Mouse (Mus musculus): ENCODE data around the gene Hecw2. TPM values are rescaled to one million over a fixed set of nuclear protein-coding genes. Genes with fewer than 3 reads are reported as not detected.

The Hecw2 gene
- 7.6 and 8.3 TPM in 2 replicates for polyA plus RNA-seq (2015; fragmentation: Nextera tagmentation; extraction: Ambion mirVana)

GRCm38 (mm10) chr1:54194954-54195305 is at the start of gene Hecw2:
TSS of gene Hecw2 (minus strand) at chr1:54195168.
- H3K4me3 ChIP-seq = peak within 1 kb of the TSS; percentile 84
- peak; percentile 69 for ATAC-seq (ENCODE audit: insufficient number of reproducible peaks, insufficient read depth, low FRiP score, low TSS enrichment, low read depth)
- no peaks in the 10 kb centered on the region for H3K36me3 ChIP-seq
- under 1% methylated on average over 38 of the region's 38 CpGs for WGBS
- H3K4me2 ChIP-seq = peak within 1 kb of the TSS; percentile 74
- no peaks in the 10 kb centered on the region for H3K27me3 ChIP-seq
- peak within 1 kb of the TSS; percentile 88 for H3K9ac ChIP-seq
- no peaks in the 10 kb centered on the region for H3K9me3 ChIP-seq
- H3K4me1 ChIP-seq = 0 out of 2 replicates have a peak, but pooled peaks cover 4% of the 10 kb centered on the region
- H3K27ac ChIP-seq = peak within 1 kb of the TSS; percentile 91

GRCm38 (mm10) chr1:54242722-54243121 is 47.8 kb upstream of the Hecw2 start:
- H3K27ac ChIP-seq = no peak overlapping the region
- H3K4me3 ChIP-seq = no peak overlapping the region
- no peak for ATAC-seq (ENCODE audit: insufficient number of reproducible peaks, insufficient read depth, low FRiP score, low TSS enrichment, low read depth)
- no peak overlapping the region for H3K4me2 ChIP-seq
- H3K36me3 ChIP-seq = no peaks in the 10 kb centered on the region
- no peaks in the 10 kb centered on the region for H3K9me3 ChIP-seq
- H3K27me3 ChIP-seq = no peaks in the 10 kb centered on the region
- no peak overlapping the region for H3K9ac ChIP-seq
- whole genome bisulfite sequencing = 88% methylated on average over 4 of the region's 4 CpGs
- H3K4me1 ChIP-seq = no peaks in the 10 kb centered on the region

DNA sequence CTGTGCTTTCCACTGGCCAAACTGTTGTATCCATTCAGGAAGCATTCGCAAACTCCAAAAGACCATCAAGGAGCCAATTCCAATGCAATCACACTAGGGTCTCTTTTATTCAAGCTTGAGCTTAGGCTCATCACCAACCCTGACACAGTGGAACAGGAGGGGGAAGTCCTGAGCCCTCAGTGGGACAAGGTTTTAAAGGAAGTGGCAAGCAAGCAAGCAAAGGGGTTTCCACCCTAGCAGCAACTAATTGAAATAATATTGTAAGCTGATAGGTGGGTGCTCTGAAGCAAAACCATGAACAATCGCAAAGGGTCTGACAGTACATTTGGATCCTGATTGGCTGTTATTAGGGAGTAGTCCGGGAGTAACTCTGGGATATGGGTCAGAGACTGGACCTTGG is 25.3 kb upstream of the Hecw2 start:
- ATAC-seq (ENCODE audit: insufficient number of reproducible peaks, insufficient read depth, low FRiP score, low TSS enrichment, low read depth) = no peak
- H3K9me3 ChIP-seq = no peaks in the 10 kb centered on the region
- no peak overlapping the region for H3K27ac ChIP-seq
- no peak overlapping the region for H3K9ac ChIP-seq
- WGBS = 95% methylated on average over 3 of the region's 3 CpGs
- H3K36me3 ChIP-seq = no peaks in the 10 kb centered on the region
- no peak overlapping the region for H3K4me3 ChIP-seq
- no peaks in the 10 kb centered on the region for H3K4me1 ChIP-seq
- no peak overlapping the region for H3K4me2 ChIP-seq
- H3K27me3 ChIP-seq = no peaks in the 10 kb centered on the region

GRCm38 (mm10) chr1:54194183-54194953 is 600 bp downstream of the Hecw2 start:
- ATAC-seq (ENCODE audit: insufficient number of reproducible peaks, insufficient read depth, low FRiP score, low TSS enrichment, low read depth) = peak; percentile 70
- peak overlapping the region; percentile 88 for H3K9ac ChIP-seq
- 0 out of 2 replicates have a peak, but pooled peaks cover 4% of the 10 kb centered on the region for H3K4me1 ChIP-seq
- H3K9me3 ChIP-seq = no peaks in the 10 kb centered on the region
- no peaks in the 10 kb centered on the region for H3K36me3 ChIP-seq
- peak overlapping the region; percentile 74 for H3K4me2 ChIP-seq
- H3K27ac ChIP-seq = peak overlapping the region; percentile 91
- under 1% methylated on average over 90 of the region's 104 CpGs for WGBS
- peak overlapping the region; percentile 84 for H3K4me3 ChIP-seq
- H3K27me3 ChIP-seq = no peaks in the 10 kb centered on the region

- Histone ChIP-seq H3K27ac (no peak overlapping the region), H3K4me2 (peak overlapping the region; percentile 74), H3K27me3 (no peaks in the 10 kb centered on the region), H3K4me1 (0 out of 2 replicates have a peak, but pooled peaks cover 4% of the 10 kb centered on the region), H3K9ac (no peak overlapping the region), H3K4me3 (peak overlapping the region; percentile 84), H3K9me3 (no peaks in the 10 kb centered on the region), H3K36me3 (no peaks in the 10 kb centered on the region)
- WGBS = 30% methylated on average over 7 of the region's 7 CpGs
- ATAC-seq (ENCODE audit: insufficient number of reproducible peaks, insufficient read depth, low FRiP score, low TSS enrichment, low read depth) = no peak
These were observed 1.7 kb downstream of the Hecw2 start for GRCm38 (mm10) chr1:54193191-54193770.

DNA sequence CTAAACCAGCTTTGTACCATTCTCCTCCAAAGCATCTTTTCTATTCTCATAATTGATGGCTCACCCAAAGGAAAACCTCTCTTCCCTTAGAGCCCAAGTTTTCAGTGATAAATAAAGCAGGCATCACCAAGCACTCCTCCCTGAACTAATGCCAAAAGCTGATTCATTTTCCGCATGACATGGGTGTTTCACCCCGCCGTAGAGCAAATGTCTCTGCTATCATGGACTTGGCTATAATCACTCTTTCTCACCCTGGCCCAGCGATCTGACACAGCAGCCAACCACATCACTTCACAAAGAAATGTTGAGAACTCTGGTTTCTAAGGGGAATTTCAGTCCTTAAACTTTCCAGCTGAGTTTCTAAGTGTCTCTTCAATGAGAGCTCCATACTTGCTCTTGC is 7.4 kb downstream of the Hecw2 start:
- Histone ChIP-seq H3K4me3 (no peak overlapping the region), H3K27ac (no peak overlapping the region), H3K9ac (no peak overlapping the region), H3K36me3 (no peaks in the 10 kb centered on the region), H3K4me2 (no peak overlapping the region), H3K27me3 (no peaks in the 10 kb centered on the region), H3K9me3 (no peaks in the 10 kb centered on the region), H3K4me1 (no peaks in the 10 kb centered on the region; the same call in 1 of the 2 replicates)
- WGBS = 82% methylated on average over 4 of the region's 4 CpGs
- ATAC-seq (ENCODE audit: insufficient number of reproducible peaks, insufficient read depth, low FRiP score, low TSS enrichment, low read depth) = no peak

DNA sequence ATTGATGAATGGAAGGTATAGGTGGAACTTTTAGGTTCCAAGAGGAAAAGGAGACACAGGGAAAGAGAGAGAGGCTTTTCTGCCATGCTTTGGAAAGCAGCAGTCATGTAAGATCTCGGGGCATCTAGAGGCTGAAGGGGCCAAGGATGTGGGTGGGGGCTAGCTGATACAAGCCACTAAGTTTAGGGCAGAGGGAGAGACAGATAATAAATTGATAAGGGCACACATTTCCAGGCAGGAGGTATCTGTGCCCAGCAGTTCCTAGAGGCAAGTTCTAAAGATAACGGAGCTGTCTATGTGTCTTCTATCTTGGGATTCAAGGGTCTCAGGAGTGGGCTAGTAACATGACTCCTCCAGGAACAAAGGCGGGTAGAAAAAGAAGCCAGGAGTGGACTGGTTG is 8.6 kb downstream of the Hecw2 start:
- H3K4me2 ChIP-seq = no peak overlapping the region
- H3K9me3 ChIP-seq = no peaks in the 10 kb centered on the region
- no peak overlapping the region for H3K27ac ChIP-seq
- no peaks in the 10 kb centered on the region for H3K27me3 ChIP-seq
- WGBS = 42% methylated on average over 3 of the region's 3 CpGs
- ATAC-seq (ENCODE audit: insufficient number of reproducible peaks, insufficient read depth, low FRiP score, low TSS enrichment, low read depth) = no peak
- no peak overlapping the region for H3K9ac ChIP-seq
- H3K36me3 ChIP-seq = no peaks in the 10 kb centered on the region
- H3K4me1 ChIP-seq = no peaks in the 10 kb centered on the region; the same call in 1 of the 2 replicates
- no peak overlapping the region for H3K4me3 ChIP-seq

DNA sequence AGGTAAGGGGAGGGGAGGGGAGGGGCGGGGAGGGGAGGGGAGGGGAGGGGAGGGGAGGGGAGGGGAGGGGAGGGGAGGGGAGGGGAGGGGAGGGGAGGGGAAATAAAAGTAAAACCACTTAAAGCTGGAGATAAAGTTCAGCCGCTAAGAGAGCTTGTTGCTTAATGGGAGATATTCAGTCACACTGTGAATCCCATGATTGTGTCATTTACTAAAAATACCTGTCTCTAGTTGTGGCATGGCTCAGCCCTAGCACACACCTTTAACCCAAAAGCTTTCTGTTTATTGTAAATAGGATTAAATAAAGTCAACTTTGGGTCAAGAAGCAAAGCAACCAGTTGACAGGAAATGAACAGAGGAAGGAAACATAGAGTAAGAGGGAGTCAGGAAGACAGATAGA is 14.3 kb downstream of the Hecw2 start:
- Histone ChIP-seq H3K9me3 (no peaks in the 10 kb centered on the region), H3K27me3 (no peaks in the 10 kb centered on the region), H3K4me2 (no peak overlapping the region), H3K27ac (no peak overlapping the region), H3K36me3 (no peaks in the 10 kb centered on the region), H3K4me1 (no peaks in the 10 kb centered on the region; the same call in 1 of the 2 replicates), H3K4me3 (no peak overlapping the region), H3K9ac (no peak overlapping the region)
- ATAC-seq (ENCODE audit: insufficient number of reproducible peaks, insufficient read depth, low FRiP score, low TSS enrichment, low read depth) = no peak
- WGBS = 42% methylated on average over 1 of the region's 2 CpGs

- H3K4me1 ChIP-seq = no peaks in the 10 kb centered on the region; the same call in 1 of the 2 replicates
- H3K36me3 ChIP-seq = no peaks in the 10 kb centered on the region
- 89% methylated on average over 7 of the region's 7 CpGs for WGBS
- H3K9ac ChIP-seq = no peak overlapping the region
- no peak overlapping the region for H3K4me2 ChIP-seq
- H3K9me3 ChIP-seq = no peaks in the 10 kb centered on the region
- no peaks in the 10 kb centered on the region for H3K27me3 ChIP-seq
- H3K27ac ChIP-seq = no peak overlapping the region
- ATAC-seq (ENCODE audit: insufficient number of reproducible peaks, insufficient read depth, low FRiP score, low TSS enrichment, low read depth) = no peak
- no peak overlapping the region for H3K4me3 ChIP-seq
These were observed 15.8 kb downstream of the Hecw2 start for GRCm38 (mm10) chr1:54179179-54179578.

- H3K27ac ChIP-seq = no peak overlapping the region
- no peak overlapping the region for H3K9ac ChIP-seq
- no peaks in the 10 kb centered on the region for H3K4me1 ChIP-seq
- no peak overlapping the region for H3K4me2 ChIP-seq
- ATAC-seq (ENCODE audit: insufficient number of reproducible peaks, insufficient read depth, low FRiP score, low TSS enrichment, low read depth) = no peak
- no peak overlapping the region for H3K4me3 ChIP-seq
- H3K36me3 ChIP-seq = no peaks in the 10 kb centered on the region
- 95% methylated on average over 2 of the region's 2 CpGs for WGBS
- H3K9me3 ChIP-seq = no peaks in the 10 kb centered on the region
- no peaks in the 10 kb centered on the region for H3K27me3 ChIP-seq
These were observed 18.4 kb downstream of the Hecw2 start for GRCm38 (mm10) chr1:54176592-54176991.

DNA sequence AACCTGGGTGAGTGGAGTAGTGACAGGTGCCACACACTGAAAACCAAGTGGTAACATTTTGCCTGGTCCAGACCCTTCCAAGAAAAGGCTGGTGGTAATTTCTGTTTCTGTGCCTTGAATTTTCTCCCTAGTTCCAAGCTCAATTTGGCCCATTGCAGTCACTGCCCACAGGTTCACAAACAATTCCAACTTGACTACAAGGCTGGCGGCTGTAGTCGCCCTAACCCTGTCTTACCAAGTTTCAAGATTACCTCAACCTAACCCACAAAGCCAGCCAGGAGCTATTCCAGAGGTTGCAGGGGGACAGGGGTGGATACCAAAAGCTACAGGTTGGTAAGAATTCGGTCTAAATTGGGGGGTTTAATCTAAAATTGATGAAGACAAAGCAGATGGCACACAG is 27.0 kb downstream of the Hecw2 start:
- ATAC-seq (ENCODE audit: insufficient number of reproducible peaks, insufficient read depth, low FRiP score, low TSS enrichment, low read depth) = no peak
- Histone ChIP-seq H3K4me3 (no peak overlapping the region), H3K9ac (no peak overlapping the region), H3K36me3 (no peaks in the 10 kb centered on the region), H3K4me1 (no peaks in the 10 kb centered on the region), H3K9me3 (no peaks in the 10 kb centered on the region), H3K27ac (no peak overlapping the region), H3K27me3 (no peaks in the 10 kb centered on the region), H3K4me2 (no peak overlapping the region)
- 87% methylated on average over 3 of the region's 3 CpGs for WGBS

- H3K9me3 ChIP-seq = no peaks in the 10 kb centered on the region
- no peaks in the 10 kb centered on the region for H3K4me1 ChIP-seq
- no peak for ATAC-seq (ENCODE audit: insufficient number of reproducible peaks, insufficient read depth, low FRiP score, low TSS enrichment, low read depth)
- no peak overlapping the region for H3K4me2 ChIP-seq
- no peak overlapping the region for H3K27ac ChIP-seq
- no peak overlapping the region for H3K9ac ChIP-seq
- H3K36me3 ChIP-seq = no peaks in the 10 kb centered on the region
- no peaks in the 10 kb centered on the region for H3K27me3 ChIP-seq
- 73% methylated on average over 1 of the region's 1 CpGs for WGBS
- no peak overlapping the region for H3K4me3 ChIP-seq
These were observed 35.4 kb downstream of the Hecw2 start for GRCm38 (mm10) chr1:54159531-54159930.

All from embryonic facial prominence, embryonic 13.5 days (tissue).